Mouse (Mus musculus) right cerebral cortex, postnatal 14 days (tissue): ENCODE results near the gene Olfr486.
"Not testable (repeated sequence)": the region's sequence is repeated elsewhere in the genome, so short reads cannot be mapped to it uniquely, and the experiment has no call there.

ENCODE experiments used
- DNase-seq: peaks from one replicate; pipeline ENCODE4 v3.0.0; 2022

Olfr486 gene

DNA sequence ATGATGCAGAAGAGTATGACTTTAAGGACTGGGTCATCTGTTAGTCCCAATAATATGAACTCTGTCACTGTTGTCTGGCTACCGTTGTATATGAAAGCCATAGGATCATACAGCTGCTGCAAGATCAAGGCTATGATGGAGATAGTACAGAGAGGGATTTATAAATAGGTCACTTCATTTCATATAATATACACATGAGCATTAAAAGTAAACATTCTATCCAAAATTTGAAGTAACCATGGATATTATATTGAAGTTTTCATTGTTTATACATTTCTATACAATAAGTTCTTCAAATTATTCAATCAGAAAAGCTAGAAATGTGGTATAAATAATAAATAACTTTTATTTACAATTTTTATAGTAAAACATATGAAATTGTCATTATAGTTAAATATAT lies at the start of gene Olfr486:
TSS of gene Olfr486 (minus strand) at position 101 of the 400 bp plus-strand sequence.
- not testable (repeated sequence) for DNase-seq

- DNase-seq, result not testable (repeated sequence)
These were observed 42.0 kb upstream of the Olfr486 start, which contains the start of gene Olfr487 for GRCm38 (mm10) chr7:108214536-108214935. Gene Olfr487, minus strand, starts transcription at chr7:108214636.

DNA sequence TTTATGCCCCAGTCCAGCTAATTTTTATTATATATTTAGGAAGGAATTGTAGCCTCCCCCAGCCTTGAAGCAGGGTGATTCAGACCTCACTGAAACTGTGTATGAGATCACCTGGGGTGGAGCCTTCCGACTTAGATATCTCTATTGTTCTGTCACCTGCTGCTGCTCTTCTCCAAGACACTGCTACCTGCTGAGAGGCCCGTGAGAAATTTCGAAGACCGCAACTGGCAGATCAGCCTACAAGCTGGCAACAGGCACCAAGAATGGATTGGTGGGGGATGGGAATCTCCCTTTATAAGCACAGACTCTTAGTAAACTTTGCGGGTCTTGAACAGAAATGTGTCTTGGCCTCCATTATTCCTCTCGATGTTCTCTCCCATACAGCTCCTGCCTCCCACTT lies 24.4 kb upstream of the Olfr486 start:
- no peak for DNase-seq

DNA sequence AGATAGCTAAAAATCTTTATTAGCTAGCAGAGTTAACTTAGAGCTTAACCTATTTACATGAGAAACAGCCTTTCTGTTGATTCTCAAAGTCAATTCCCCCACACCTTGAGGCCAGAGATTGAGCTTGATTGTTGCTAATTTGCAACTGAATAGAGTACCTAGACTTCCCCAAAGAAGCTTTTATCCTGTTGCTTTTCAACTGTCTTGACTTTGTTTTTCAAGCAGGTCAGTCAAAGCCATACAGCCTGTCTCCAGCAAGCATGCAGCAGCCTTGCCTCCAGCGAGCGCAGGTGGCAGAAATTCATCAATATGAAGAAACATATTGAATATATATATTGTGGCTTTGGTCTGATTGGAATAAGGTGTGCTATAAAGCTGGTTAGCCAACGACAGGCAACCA lies 23.8 kb upstream of the Olfr486 start:
- DNase-seq, result not testable (repeated sequence)

DNA sequence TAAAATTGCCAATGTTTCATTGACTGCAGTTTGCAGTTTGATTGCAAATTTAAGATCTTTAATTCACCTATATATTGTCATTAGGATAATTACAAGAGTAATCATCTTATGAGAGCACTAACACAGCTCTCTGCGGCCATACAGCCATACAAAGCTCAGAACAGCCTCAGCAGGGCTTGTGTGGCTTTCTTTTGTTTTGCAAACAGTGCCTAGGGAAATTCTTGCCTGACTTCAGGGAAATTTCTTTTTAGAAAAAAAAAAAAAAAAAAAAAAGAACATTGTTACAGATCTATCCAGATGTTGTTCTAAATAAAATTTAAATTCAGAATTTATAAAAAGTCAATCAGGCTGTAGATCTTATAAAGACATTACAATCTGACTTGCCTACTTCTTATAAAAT lies 20.2 kb upstream of the Olfr486 start:
- not testable (repeated sequence) for DNase-seq

- not testable (repeated sequence) for DNase-seq
These were observed 18.7 kb upstream of the Olfr486 start for GRCm38 (mm10) chr7:108191196-108191595.

- DNase-seq, result not testable (repeated sequence)
These were observed 12.7 kb upstream of the Olfr486 start for GRCm38 (mm10) chr7:108185237-108185636.

DNA sequence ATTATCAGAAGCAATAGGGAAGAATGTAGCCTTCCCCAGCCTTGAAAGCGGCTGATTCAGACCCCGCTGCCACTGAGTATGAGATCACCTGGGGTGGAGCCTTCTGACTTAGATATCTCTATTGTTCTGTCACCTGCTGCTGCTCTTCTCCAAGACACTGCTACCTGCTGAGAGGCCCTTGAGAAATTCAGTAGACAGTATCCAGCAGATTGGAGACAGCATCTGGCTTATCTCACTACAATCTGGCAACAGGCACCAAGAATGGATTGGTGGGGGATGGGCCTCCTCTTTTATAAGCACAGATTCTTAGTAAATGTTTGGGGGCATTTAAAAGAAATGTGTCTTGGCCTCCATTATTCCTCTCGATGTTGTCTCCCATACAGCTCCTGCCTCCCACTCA lies 11.9 kb upstream of the Olfr486 start:
- DNase-seq, result not testable (repeated sequence)

GRCm38 (mm10) chr7:108159771-108160170 lies 12.8 kb downstream of the Olfr486 start, which contains the start of gene Olfr485:
Gene Olfr485, minus strand, starts transcription at chr7:108159871.
- DNase-seq, result no peak

DNA sequence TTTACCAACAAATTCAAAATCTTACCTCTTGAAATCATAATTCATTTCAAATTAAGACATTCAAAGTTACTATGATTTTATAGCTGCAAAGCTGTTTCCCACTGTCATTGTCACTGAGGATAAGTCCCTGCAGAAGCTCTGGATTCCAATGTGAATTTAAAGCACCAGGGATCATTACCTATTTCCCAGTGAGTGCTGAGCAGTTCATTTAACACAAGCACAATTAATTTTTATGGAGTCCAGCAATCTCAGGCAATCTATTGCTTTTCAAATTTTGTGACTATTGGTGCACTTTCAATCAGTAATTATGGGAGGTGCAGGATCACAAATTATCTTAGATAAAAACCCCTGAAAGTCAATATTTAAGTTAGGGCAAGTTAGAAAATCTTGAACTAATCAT lies 45.2 kb downstream of the Olfr486 start, which contains the start of gene Olfr484:
TSS of gene Olfr484 (minus strand) at position 101 of the 400 bp plus-strand sequence.
- DNase-seq, result no peak
